Mouse (Mus musculus): ENCODE measurements at regions not wholly inside any gene's neighbourhood (a gene's known extent, or its start where the extent isn't known, plus 50 kb on each side); places are given as distances from the start of the nearest gene placed in this dataset.

GRCm38 (mm10) chr13:46058341-46058740 lies 93.5 kb upstream of the Atxn1 start:
- H3K4me1 ChIP-seq, result no peaks in the 10 kb centered on the region
- no peak overlapping the region for H3K4me2 ChIP-seq
- no peaks in the 10 kb centered on the region for H3K9me3 ChIP-seq
- H3K36me3 ChIP-seq, result no peaks in the 10 kb centered on the region
- 59% methylated on average over 3 of the region's 3 CpGs for WGBS
- H3K4me3 ChIP-seq, result no peak overlapping the region
- no peak overlapping the region for H3K9ac ChIP-seq
- H3K27ac ChIP-seq, result no peak overlapping the region
- no peaks in the 10 kb centered on the region for H3K27me3 ChIP-seq
- no peak for ATAC-seq (ENCODE audit: borderline replicate concordance, extremely low read depth, low FRiP score, low TSS enrichment)

GRCm38 (mm10) chr13:46055410-46055809 lies 90.6 kb upstream of the Atxn1 start:
- Histone ChIP-seq H3K36me3 (no peaks in the 10 kb centered on the region), H3K4me1 (no peaks in the 10 kb centered on the region), H3K4me2 (no peak overlapping the region), H3K9me3 (no peaks in the 10 kb centered on the region), H3K27ac (no peak overlapping the region), H3K27me3 (no peaks in the 10 kb centered on the region), H3K9ac (no peak overlapping the region), H3K4me3 (no peak overlapping the region)
- 77% methylated on average over 3 of the region's 3 CpGs for WGBS
- no peak for ATAC-seq (ENCODE audit: borderline replicate concordance, extremely low read depth, low FRiP score, low TSS enrichment)

GRCm38 (mm10) chr13:46043568-46043967 lies 78.8 kb upstream of the Atxn1 start:
- no peak overlapping the region for H3K27ac ChIP-seq
- ATAC-seq (ENCODE audit: borderline replicate concordance, extremely low read depth, low FRiP score, low TSS enrichment), result no peak
- 83% methylated on average over 12 of the region's 12 CpGs for WGBS
- H3K4me1 ChIP-seq, result no peaks in the 10 kb centered on the region
- no peak overlapping the region for H3K9ac ChIP-seq
- no peaks in the 10 kb centered on the region for H3K9me3 ChIP-seq
- H3K4me3 ChIP-seq, result no peak overlapping the region
- H3K36me3 ChIP-seq, result no peaks in the 10 kb centered on the region
- no peaks in the 10 kb centered on the region for H3K27me3 ChIP-seq
- H3K4me2 ChIP-seq, result no peak overlapping the region

GRCm38 (mm10) chr13:46043016-46043415 lies 78.2 kb upstream of the Atxn1 start:
- ATAC-seq (ENCODE audit: borderline replicate concordance, extremely low read depth, low FRiP score, low TSS enrichment), result no peak
- H3K27ac ChIP-seq, result no peak overlapping the region
- no peaks in the 10 kb centered on the region for H3K36me3 ChIP-seq
- no peaks in the 10 kb centered on the region for H3K4me1 ChIP-seq
- 54% methylated on average over 10 of the region's 10 CpGs for WGBS
- H3K27me3 ChIP-seq, result no peaks in the 10 kb centered on the region
- no peak overlapping the region for H3K4me3 ChIP-seq
- no peak overlapping the region for H3K9ac ChIP-seq
- no peaks in the 10 kb centered on the region for H3K9me3 ChIP-seq
- peak overlapping the region; percentile 16; the same call in 1 of the 2 replicates for H3K4me2 ChIP-seq

GRCm38 (mm10) chr13:46042224-46042623 lies 77.4 kb upstream of the Atxn1 start:
- no peak overlapping the region for H3K4me2 ChIP-seq
- no peaks in the 10 kb centered on the region for H3K4me1 ChIP-seq
- H3K36me3 ChIP-seq, result no peaks in the 10 kb centered on the region
- no peak for ATAC-seq (ENCODE audit: borderline replicate concordance, extremely low read depth, low FRiP score, low TSS enrichment)
- no peak overlapping the region for H3K27ac ChIP-seq
- H3K9me3 ChIP-seq, result no peaks in the 10 kb centered on the region
- H3K4me3 ChIP-seq, result no peak overlapping the region
- no peaks in the 10 kb centered on the region for H3K27me3 ChIP-seq
- WGBS, result 70% methylated on average over 8 of the region's 8 CpGs
- H3K9ac ChIP-seq, result no peak overlapping the region

- Histone ChIP-seq H3K9me3 (no peaks in the 10 kb centered on the region), H3K4me1 (no peaks in the 10 kb centered on the region), H3K27me3 (no peaks in the 10 kb centered on the region), H3K4me2 (no peak overlapping the region), H3K27ac (no peak overlapping the region), H3K36me3 (no peaks in the 10 kb centered on the region), H3K9ac (no peak overlapping the region), H3K4me3 (no peak overlapping the region)
- no peak for ATAC-seq (ENCODE audit: borderline replicate concordance, extremely low read depth, low FRiP score, low TSS enrichment)
- 86% methylated on average over 4 of the region's 4 CpGs for WGBS
These were observed 76.7 kb upstream of the Atxn1 start for GRCm38 (mm10) chr13:46041475-46041874.

- Histone ChIP-seq H3K27ac (no peak overlapping the region), H3K27me3 (no peaks in the 10 kb centered on the region), H3K4me3 (no peak overlapping the region), H3K9ac (no peak overlapping the region), H3K4me2 (no peak overlapping the region), H3K4me1 (no peaks in the 10 kb centered on the region), H3K36me3 (no peaks in the 10 kb centered on the region), H3K9me3 (no peaks in the 10 kb centered on the region)
- no peak for ATAC-seq (ENCODE audit: borderline replicate concordance, extremely low read depth, low FRiP score, low TSS enrichment)
- 86% methylated on average over 5 of the region's 5 CpGs for WGBS
These were observed 75.3 kb upstream of the Atxn1 start for GRCm38 (mm10) chr13:46040062-46040461.

- WGBS, result 67% methylated on average over 10 of the region's 10 CpGs
These were observed 73.9 kb upstream of the Atxn1 start for GRCm38 (mm10) chr13:46038441-46039331.

GRCm38 (mm10) chr13:46032281-46032680 lies 67.5 kb upstream of the Atxn1 start:
- Histone ChIP-seq H3K27ac (no peak overlapping the region), H3K36me3 (no peaks in the 10 kb centered on the region), H3K27me3 (no peaks in the 10 kb centered on the region), H3K4me1 (no peaks in the 10 kb centered on the region), H3K9me3 (no peaks in the 10 kb centered on the region), H3K4me2 (no peak overlapping the region), H3K4me3 (no peak overlapping the region), H3K9ac (no peak overlapping the region)
- no peak for ATAC-seq (ENCODE audit: borderline replicate concordance, extremely low read depth, low FRiP score, low TSS enrichment)
- 59% methylated on average over 2 of the region's 2 CpGs for WGBS

More at GRCm38 (mm10) chr13:46038441-46039331, 73.9 kb upstream of the Atxn1 start:
- Histone ChIP-seq H3K4me1 (no peaks in the 10 kb centered on the region), H3K9ac (no peak overlapping the region), H3K27ac (no peak overlapping the region), H3K4me2 (no peak overlapping the region), H3K27me3 (no peaks in the 10 kb centered on the region), H3K36me3 (no peaks in the 10 kb centered on the region), H3K4me3 (no peak overlapping the region), H3K9me3 (no peaks in the 10 kb centered on the region)
- ATAC-seq (ENCODE audit: borderline replicate concordance, extremely low read depth, low FRiP score, low TSS enrichment), result no peak

- Histone ChIP-seq H3K36me3 (no peaks in the 10 kb centered on the region), H3K9ac (no peak overlapping the region), H3K27ac (no peak overlapping the region), H3K4me2 (no peak overlapping the region), H3K9me3 (no peaks in the 10 kb centered on the region), H3K4me3 (no peak overlapping the region), H3K27me3 (no peaks in the 10 kb centered on the region), H3K4me1 (peaks cover 15% of the 10 kb centered on the region)
- WGBS, result 6% methylated on average over 2 of the region's 2 CpGs
- ATAC-seq (ENCODE audit: borderline replicate concordance, extremely low read depth, low FRiP score, low TSS enrichment), result no peak
These were observed 61.2 kb upstream of the Atxn1 start for GRCm38 (mm10) chr13:46026018-46026417.

- Histone ChIP-seq H3K36me3 (no peaks in the 10 kb centered on the region), H3K4me2 (no peak overlapping the region), H3K4me1 (peaks cover 30% of the 10 kb centered on the region), H3K27me3 (no peaks in the 10 kb centered on the region), H3K9me3 (no peaks in the 10 kb centered on the region), H3K9ac (no peak overlapping the region), H3K27ac (0 out of 2 replicates have a peak overlapping the region, but pooled peaks have one; percentile 7), H3K4me3 (no peak overlapping the region)
- 54% methylated on average over 5 of the region's 5 CpGs for WGBS
- peak; percentile 39; the same call in 1 of the 2 replicates for ATAC-seq (ENCODE audit: borderline replicate concordance, extremely low read depth, low FRiP score, low TSS enrichment)
These were observed 58.8 kb upstream of the Atxn1 start for GRCm38 (mm10) chr13:46023630-46024041.

GRCm38 (mm10) chr13:46023187-46023586 lies 58.4 kb upstream of the Atxn1 start:
- Histone ChIP-seq H3K27me3 (no peaks in the 10 kb centered on the region), H3K9me3 (no peaks in the 10 kb centered on the region), H3K27ac (peak overlapping the region; percentile 54), H3K9ac (no peak overlapping the region), H3K4me3 (no peak overlapping the region), H3K36me3 (no peaks in the 10 kb centered on the region), H3K4me2 (no peak overlapping the region), H3K4me1 (peaks cover 34% of the 10 kb centered on the region)
- WGBS, result 30% methylated on average over 5 of the region's 5 CpGs
- peak; percentile 19; the same call in 1 of the 2 replicates for ATAC-seq (ENCODE audit: borderline replicate concordance, extremely low read depth, low FRiP score, low TSS enrichment)

Measured in lung, embryonic 15.5 days (tissue).